Mouse (Mus musculus): ENCODE measurements around the gene Enpp1.

GRCm38 (mm10) chr10:24718720-24719119 is 6.8 kb upstream of the Enpp1 start:
- TF ChIP-seq CTCF (IDR thresholded peaks at IDR 0.05; ENCODE audit: control insufficient read depth, insufficient read depth, insufficient replicate concordance, low read depth, low read length) (no peak), POLR2A (IDR thresholded peaks at IDR 0.05; ENCODE audit: control insufficient read depth, low read depth, low read length) (no peak)
